Mouse (Mus musculus) CH12.LX (cell line): Measurements from ENCODE around the gene Fgfr2. TPM values are rescaled to one million over a fixed set of nuclear protein-coding genes. Genes with fewer than 3 reads are reported as not detected.

Experiments
- DNase-seq: peaks from one replicate; pipeline ENCODE4 v3.0.0-alpha.2; 2013; ENCODE audit errors: extremely low read depth
- H3K27ac ChIP-seq: 2 replicates; pipeline ENCODE4 v1.5.1; 2012; ENCODE audit warnings: low read depth, mild to moderate bottlenecking, control low read depth, moderate library complexity; ENCODE audit not compliant: insufficient read depth
- H3K27me3 ChIP-seq: replicated peaks from 2 replicates; pipeline ENCODE3; 2012; ENCODE audit warnings: inconsistent platforms
- H3K36me3 ChIP-seq, 2 experiments: replicated peaks in 1 of 2; 2 replicates each; pipeline versions ENCODE3 to v1.6.1; 2012; ENCODE audit warnings: inconsistent platforms in 1 of 2, low read length in 1 of 2, mild to moderate bottlenecking in 1 of 2, mixed read lengths in 1 of 2, moderate library complexity in 1 of 2; ENCODE audit not compliant: control insufficient read depth in 1 of 2, insufficient read depth in 1 of 2
- H3K4me1 ChIP-seq, 2 experiments: 2 replicates each; pipeline ENCODE4 v1.6.1; 2012; ENCODE audit warnings: inconsistent platforms in 1 of 2, moderate library complexity in 1 of 2; ENCODE audit not compliant: insufficient read depth in 2 of 2, control insufficient read depth in 1 of 2
- H3K4me2 ChIP-seq: 2 replicates; pipeline ENCODE4 v1.6.1; 2012; ENCODE audit warnings: low read depth, mild to moderate bottlenecking, control low read depth; ENCODE audit not compliant: poor library complexity, insufficient read depth, severe bottlenecking
- H3K4me3 ChIP-seq, 3 experiments: fragments of 150-350 bp in 1 of 3; sonication (generic) in 1 of 3; replicated peaks in 1 of 3; 2 replicates each; pipeline versions ENCODE3 to v1.5.1; 2011 to 2012; ENCODE audit warnings: low read depth in 2 of 3, low read length in 2 of 3, mild to moderate bottlenecking in 2 of 3, moderate library complexity in 2 of 3, control low read depth in 1 of 3, improper control_type of control experiment in 1 of 3, inconsistent platforms in 1 of 3, mixed read lengths in 1 of 3; ENCODE audit not compliant: poor library complexity in 1 of 3
- H3K79me2 ChIP-seq: replicated peaks from 2 replicates; pipeline ENCODE4 v1.6.1; 2012; ENCODE audit warnings: mild to moderate bottlenecking, moderate library complexity; ENCODE audit not compliant: control insufficient read depth, poor library complexity, insufficient read depth, severe bottlenecking; ENCODE audit errors: extremely low read depth
- H3K9ac ChIP-seq: 2 replicates; pipeline ENCODE4 v1.6.1; 2012; ENCODE audit warnings: low read depth, mild to moderate bottlenecking, control low read depth, moderate library complexity; ENCODE audit not compliant: insufficient read depth
- H3K9me3 ChIP-seq: replicated peaks from 2 replicates; pipeline ENCODE3; 2012; ENCODE audit warnings: low read length, inconsistent platforms, mixed read lengths
- BHLHE40 ChIP-seq: IDR thresholded peaks from 2 replicates; pipeline ENCODE4 v1.6.1; 2011; ENCODE audit warnings: mild to moderate bottlenecking, low read depth, low read length, improper control_type of control experiment
- CHD1 ChIP-seq: IDR thresholded peaks from 2 replicates; pipeline ENCODE4 v1.6.1; 2012; ENCODE audit warnings: low read depth, low read length, improper control_type of control experiment, inconsistent platforms
- CHD2 ChIP-seq: IDR thresholded peaks from 2 replicates; pipeline ENCODE4 v1.6.1; 2011; ENCODE audit warnings: low read length, improper control_type of control experiment
- CTCF ChIP-seq, 2 experiments: IDR thresholded peaks in 1 of 2; conservative IDR thresholded peaks in 1 of 2; 2 replicates each; pipeline ENCODE4 v1.5.1; 2011 to 2012; ENCODE audit warnings: low read depth in 2 of 2, low read length in 2 of 2, improper control_type of control experiment in 1 of 2, inconsistent platforms in 1 of 2, mild to moderate bottlenecking in 1 of 2, moderate library complexity in 1 of 2
- E2F4 ChIP-seq: IDR thresholded peaks from 2 replicates; pipeline ENCODE4 v1.6.1; 2011; ENCODE audit warnings: low read depth, low read length, improper control_type of control experiment; ENCODE audit not compliant: insufficient replicate concordance
- ELF1 ChIP-seq: IDR thresholded peaks from 2 replicates; pipeline ENCODE4 v1.6.1; 2014; ENCODE audit warnings: low read depth, mild to moderate bottlenecking, inconsistent platforms, low read length, improper control_type of control experiment
- ETS1 ChIP-seq: conservative IDR thresholded peaks from 2 replicates; pipeline ENCODE4 v1.6.1; 2012; ENCODE audit warnings: low read depth, mild to moderate bottlenecking, inconsistent platforms, low read length, improper control_type of control experiment, moderate library complexity
- IRF4 ChIP-seq: IDR thresholded peaks from 2 replicates; pipeline ENCODE4 v1.6.1; 2014; ENCODE audit warnings: low read depth, mild to moderate bottlenecking, inconsistent platforms, low read length, improper control_type of control experiment
- JUND ChIP-seq: conservative IDR thresholded peaks from 2 replicates; pipeline ENCODE4 v1.6.1; 2011; ENCODE audit warnings: low read depth, low read length, improper control_type of control experiment
- KAT2A ChIP-seq: IDR thresholded peaks from 2 replicates; pipeline ENCODE4 v1.6.1; 2012; ENCODE audit warnings: low read length, improper control_type of control experiment, inconsistent platforms; ENCODE audit not compliant: insufficient replicate concordance
- MAFK ChIP-seq: IDR thresholded peaks from 2 replicates; pipeline ENCODE4 v1.6.1; 2011; ENCODE audit warnings: low read length, improper control_type of control experiment; ENCODE audit not compliant: insufficient replicate concordance
- MAX ChIP-seq: IDR thresholded peaks from 2 replicates; pipeline ENCODE4 v1.6.1; 2011; ENCODE audit warnings: low read length, improper control_type of control experiment
- MAZ ChIP-seq: IDR thresholded peaks from 2 replicates; pipeline ENCODE4 v1.6.1; 2012; ENCODE audit warnings: low read depth, mild to moderate bottlenecking, inconsistent platforms, low read length, improper control_type of control experiment, moderate library complexity
- MEF2A ChIP-seq: IDR thresholded peaks from 2 replicates; pipeline ENCODE4 v1.6.1; 2014; ENCODE audit warnings: low read depth, mild to moderate bottlenecking, inconsistent platforms, low read length, improper control_type of control experiment, borderline replicate concordance
- MXI1 ChIP-seq: IDR thresholded peaks from 2 replicates; pipeline ENCODE4 v1.6.1; 2011; ENCODE audit warnings: mild to moderate bottlenecking, low read depth, low read length, improper control_type of control experiment
- NRF1 ChIP-seq: IDR thresholded peaks from 2 replicates; pipeline ENCODE4 v1.6.1; 2014; ENCODE audit warnings: low read depth, mild to moderate bottlenecking, inconsistent platforms, low read length, improper control_type of control experiment, moderate library complexity
- PAX5 ChIP-seq: IDR thresholded peaks from 2 replicates; pipeline ENCODE4 v1.6.1; 2012; ENCODE audit warnings: low read length, inconsistent platforms, mixed read lengths
- POLR2A ChIP-seq: IDR thresholded peaks from 2 replicates; pipeline ENCODE4 v1.6.1; 2011; ENCODE audit warnings: low read depth, mild to moderate bottlenecking, improper control_type of control experiment, low read length
- POLR2AphosphoS2 ChIP-seq: IDR thresholded peaks from 2 replicates; pipeline ENCODE4 v1.6.1; 2011; ENCODE audit warnings: low read depth, low read length, improper control_type of control experiment
- RCOR1 ChIP-seq: conservative IDR thresholded peaks from 2 replicates; pipeline ENCODE4 v1.6.1; 2012; ENCODE audit warnings: low read depth, mild to moderate bottlenecking, inconsistent platforms, low read length, improper control_type of control experiment
- SIN3A ChIP-seq: IDR thresholded peaks from 2 replicates; pipeline ENCODE4 v1.6.1; 2012; ENCODE audit warnings: low read length, improper control_type of control experiment, inconsistent platforms
- SMC3 ChIP-seq: IDR thresholded peaks from 2 replicates; pipeline ENCODE4 v1.6.1; 2011; ENCODE audit warnings: low read depth, low read length, improper control_type of control experiment
- UBTF ChIP-seq: IDR thresholded peaks from 2 replicates; pipeline ENCODE4 v1.6.1; 2012; ENCODE audit warnings: low read depth, mild to moderate bottlenecking, inconsistent platforms, low read length, improper control_type of control experiment, moderate library complexity
- USF1 ChIP-seq: IDR thresholded peaks from 2 replicates; pipeline ENCODE4 v1.6.1; 2014; ENCODE audit warnings: low read depth, mild to moderate bottlenecking, inconsistent platforms, low read length, improper control_type of control experiment
- USF2 ChIP-seq: conservative IDR thresholded peaks from 2 replicates; pipeline ENCODE4 v1.6.1; 2011; ENCODE audit warnings: low read depth, low read length, improper control_type of control experiment
- dilution Hi-C: fragments of 300-500 bp; cut with MboI; formaldehyde crosslinking; loops from 2 replicates; pipeline ENCODE4 v1.14.3; 2020; ENCODE audit warnings: low sequenced_read_pairs; ENCODE audit not compliant: extremely low pct_unique_long_range_greater_than_20kb, extremely low pct_ligation_motif_present
- in situ Hi-C: fragments of 300-500 bp; cut with MboI; formaldehyde crosslinking; loops from 3 replicates; pipeline ENCODE4 v1.14.3; 2019; ENCODE audit warnings: low sequenced_read_pairs, low pct_ligation_motif_present, low pct_unique_long_range_greater_than_20kb, mixed read lengths
- polyA plus RNA-seq: library from polyadenylated mRNA; unstranded; fragments of >175 nt; gene quantifications from 2 replicates; pipeline ENCODE4 v1.2.1, GENCODE M21; 2012; ENCODE audit warnings: low read depth; ENCODE audit not compliant: insufficient read length
- total RNA-seq, 2 experiments: library from RNA; depleted of rRNA; stranded (reverse); fragments of 300-350 nt in 1 of 2; fragments of >200 nt in 1 of 2; gene quantifications; 2 replicates each; pipeline ENCODE4 v1.2.3; 2012 to 2014

Fgfr2 gene
- total and polyA plus RNA-seq, 3 experiments = not detected

- no peak overlapping the region for H3K4me3 ChIP-seq
- dilution Hi-C loops (no loop called here), in situ Hi-C loops (no loop called here)
- peaks cover 49% of the 10 kb centered on the region for H3K27me3 ChIP-seq
- peaks cover 2% of the 10 kb centered on the region for H3K9me3 ChIP-seq
- no peak for DNase-seq
- no peaks in the 10 kb centered on the region for H3K4me1 ChIP-seq
- no peaks in the 10 kb centered on the region for H3K79me2 ChIP-seq
- H3K4me2 ChIP-seq = no peak overlapping the region
- no peak overlapping the region for H3K27ac ChIP-seq
- H3K36me3 ChIP-seq = no peaks in the 10 kb centered on the region
- no peak overlapping the region for H3K9ac ChIP-seq
- TF ChIP-seq MAZ (no peak), MEF2A (no peak), CHD2 (no peak), KAT2A (no peak), POLR2AphosphoS2 (no peak), CHD1 (no peak), POLR2A (no peak), MAFK (no peak), RCOR1 (no peak), USF2 (no peak), JUND (no peak), BHLHE40 (no peak), SMC3 (no peak), E2F4 (no peak), USF1 (no peak), NRF1 (no peak)
These were observed 1955.4 kb downstream of the Fgfr2 start for GRCm38 (mm10) chr7:131167771-131168170.

GRCm38 (mm10) chr7:131162251-131162650 lies 1960.9 kb downstream of the Fgfr2 start:
- Histone ChIP-seq H3K4me1 (no peaks in the 10 kb centered on the region), H3K9me3 (no peaks in the 10 kb centered on the region), H3K27me3 (peaks cover 33% of the 10 kb centered on the region), H3K27ac (no peak overlapping the region), H3K36me3 (no peaks in the 10 kb centered on the region), H3K9ac (no peak overlapping the region), H3K4me3 (no peak overlapping the region), H3K4me2 (no peak overlapping the region), H3K79me2 (no peaks in the 10 kb centered on the region)
- dilution Hi-C loops = no loop called here
- no peak for DNase-seq
- in situ Hi-C loops = no loop called here
- TF ChIP-seq MXI1 (no peak), ELF1 (no peak), JUND (no peak), ETS1 (no peak), POLR2A (no peak), MAX (no peak), MAZ (no peak), USF1 (no peak), PAX5 (no peak), CTCF (conservative IDR thresholded peaks at IDR 0.05 in 1 of 2, IDR thresholded peaks at IDR 0.05 in 1 of 2; ENCODE audit: low read depth in 2 of 2, low read length in 2 of 2) (no peak), SIN3A (no peak), E2F4 (no peak), SMC3 (no peak), NRF1 (no peak), UBTF (no peak), IRF4 (no peak)
